Mouse (Mus musculus): Measurements from ENCODE around the gene Tenm4.

GRCm38 (mm10) chr7:96852781-96853180, 681.7 kb downstream of the Tenm4 start:
- no peak for TF ChIP-seq CTCF (IDR thresholded peaks at IDR 0.05; ENCODE audit: low read depth, low read length)
- no peak for TF ChIP-seq TAL1 (conservative IDR thresholded peaks at IDR 0.05; ENCODE audit: low read depth, low read length)

All from G1E (cell line).